Mouse (Mus musculus) adrenal gland, postnatal 14 days (tissue): Measurements from ENCODE around the gene Esrrb. TPM values are rescaled to one million over a fixed set of nuclear protein-coding genes. Genes with fewer than 3 reads are reported as not detected.

ENCODE experiments used
- total RNA-seq: library from RNA; stranded (reverse); gene quantifications from 2 replicates; pipeline ENCODE4 v1.2.3, GENCODE M21; 2021

Esrrb gene
- total RNA-seq, 1 experiment from 2014 or later, result 0.26 TPM

Other genes starting within 250 kb of the Esrrb start
- gene Gpatch2l, start 119.3 kb upstream of the Esrrb start, total RNA-seq, result 23.3 and 25.8 TPM in 2 replicates